Mouse (Mus musculus): ENCODE results near the gene Gm4491. TPM values are rescaled to one million over a fixed set of nuclear protein-coding genes. Genes with fewer than 3 reads are reported as not detected.

Gene Gm4491
- polyA plus RNA-seq (2012; ENCODE audit: low replicate concordance), result not detected in 2 replicates

GRCm38 (mm10) chr14:57115823-57116544 is at the start of gene Gm4491:
Gm4491 (minus strand) TSS chr14:57115883.

GRCm38 (mm10) chr14:57133161-57133661 is 17.5 kb upstream of the Gm4491 start, which contains the start of gene Gjb6:
Gjb6 (minus strand) TSS chr14:57133611.

GRCm38 (mm10) chr14:57104106-57105023 is 11.3 kb downstream of the Gm4491 start, which contains the start of gene Gjb2:
Gjb2 (minus strand) TSS chr14:57104702.

Other genes with a start within 250 kb of the Gm4491 start
- gene Zmym2, start 229.2 kb downstream of the Gm4491 start, polyA plus RNA-seq (2012; ENCODE audit: low replicate concordance), result 0.19 and 1.5 TPM in 2 replicates
- not detected in 2 replicates for gene Gja3, start 57.8 kb downstream of the Gm4491 start, polyA plus RNA-seq (2012; ENCODE audit: low replicate concordance)
- gene Gjb2, start 11.2 kb downstream of the Gm4491 start, polyA plus RNA-seq (2012; ENCODE audit: low replicate concordance), result 0.11 TPM in 1 of 2 replicates, not detected in the other
- gene Gjb6, start 17.7 kb upstream of the Gm4491 start, polyA plus RNA-seq (2012; ENCODE audit: low replicate concordance), result not detected in 2 replicates

Data from leukemia stem cell, adult 10-12 weeks (primary cell).